Mouse (Mus musculus) inflammation-experienced regulatory T-cells, adult 6 months (primary cell): ENCODE results near the gene Plxnb2. TPM values are rescaled to one million over a fixed set of nuclear protein-coding genes. Genes with fewer than 3 reads are reported as not detected.

Experiments
- ATAC-seq: one replicate; pipeline ENCODE4 v1.8.0; 2017
- polyA plus RNA-seq, 3 experiments: library from polyadenylated mRNA; unstranded; fragments of 100-300 nt; shearing (Covaris generic); gene quantifications; one replicate each; pipeline ENCODE4 v1.2.1; 2017

Gene Plxnb2
- polyA plus RNA-seq, 3 experiments from 2014 or later = 1.0 to 3.7 (median 1.7) TPM

GRCm38 (mm10) chr15:89125351-89125750 lies 55.2 kb downstream of the Plxnb2 start:
- ATAC-seq = no peak

- ATAC-seq = no peak
These were observed 56.3 kb downstream of the Plxnb2 start for GRCm38 (mm10) chr15:89124312-89124711.

GRCm38 (mm10) chr15:89123595-89123994 lies 57.0 kb downstream of the Plxnb2 start:
- no peak for ATAC-seq

GRCm38 (mm10) chr15:89122649-89123366 lies 57.8 kb downstream of the Plxnb2 start, which contains the start of gene Tubgcp6:
Gene Tubgcp6 (minus strand): TSS chr15:89123112.
- ATAC-seq = peak; percentile 84

GRCm38 (mm10) chr15:89118007-89118406 lies 62.6 kb downstream of the Plxnb2 start:
- ATAC-seq = peak; percentile 20

GRCm38 (mm10) chr15:89110147-89110546 lies 70.4 kb downstream of the Plxnb2 start:
- no peak for ATAC-seq

- ATAC-seq = no peak
These were observed 73.6 kb downstream of the Plxnb2 start for GRCm38 (mm10) chr15:89106976-89107375.

GRCm38 (mm10) chr15:89106073-89106472 lies 74.5 kb downstream of the Plxnb2 start:
- no peak for ATAC-seq

Other genes starting within 250 kb of the Plxnb2 start
- not detected for gene Ttll8, start 226.4 kb downstream of the Plxnb2 start, polyA plus RNA-seq
- gene Mlc1, start 201.8 kb downstream of the Plxnb2 start, polyA plus RNA-seq = under 1 TPM in 1 of 3 experiments, not detected in 2; 0.16 TPM
- not detected for gene Mov10l1, start 197.9 kb downstream of the Plxnb2 start, polyA plus RNA-seq
- gene Panx2, start 121.1 kb downstream of the Plxnb2 start, polyA plus RNA-seq = not detected
- gene Trabd, start 105.7 kb downstream of the Plxnb2 start, polyA plus RNA-seq = 10 to 100 TPM; 22.4 to 43.3 (median 23.9) TPM
- gene Selenoo, start 91.7 kb downstream of the Plxnb2 start, polyA plus RNA-seq = 10 to 100 TPM in 2 of 3 experiments, 1 to 10 TPM in 1; 5.8 to 13.1 (median 12.1) TPM
- gene Tubgcp6, start 57.7 kb downstream of the Plxnb2 start, polyA plus RNA-seq = 10 to 100 TPM; 12.2 to 17.7 (median 17.1) TPM
- gene Hdac10, start 52.1 kb downstream of the Plxnb2 start, polyA plus RNA-seq = 10 to 100 TPM in 2 of 3 experiments, 1 to 10 TPM in 1; 8.6 to 29.8 (median 25.6) TPM
- 1 to 10 TPM in 2 of 3 experiments, under 1 TPM in 1; 0.50 to 3.6 (median 2.8) TPM for gene Mapk12, start 40.1 kb downstream of the Plxnb2 start, polyA plus RNA-seq
- gene Mapk11, start 31.2 kb downstream of the Plxnb2 start, polyA plus RNA-seq = 10 to 100 TPM in 2 of 3 experiments, 1 to 10 TPM in 1; 8.2 to 23.6 (median 21.4) TPM
- 10 to 100 TPM in 2 of 3 experiments, 1 to 10 TPM in 1; 3.4 to 16.7 (median 13.6) TPM for gene Dennd6b, start 15.7 kb upstream of the Plxnb2 start, polyA plus RNA-seq
- gene Ppp6r2, start 30.8 kb upstream of the Plxnb2 start, polyA plus RNA-seq = 10 to 100 TPM; 21.5 to 33.7 (median 30.1) TPM
- 100 to 1,000 TPM in 2 of 3 experiments, 10 to 100 TPM in 1; 63.2 to 112 (median 106) TPM for gene Sbf1, start 134.5 kb upstream of the Plxnb2 start, polyA plus RNA-seq
- gene Adm2, start 141.9 kb upstream of the Plxnb2 start, polyA plus RNA-seq = not detected
- not detected for gene Miox, start 153.6 kb upstream of the Plxnb2 start, polyA plus RNA-seq
- 10 to 100 TPM; 24.7 to 44.0 (median 34.7) TPM for gene Lmf2, start 174.9 kb upstream of the Plxnb2 start, polyA plus RNA-seq
- gene Ncaph2, start 174.9 kb upstream of the Plxnb2 start, polyA plus RNA-seq = 100 to 1,000 TPM; 145 to 237 (median 180) TPM
- 1 to 10 TPM in 1 of 3 experiments, under 1 TPM in 1, not detected in 1; 0.82 to 3.4 TPM for gene Sco2, start 193.1 kb upstream of the Plxnb2 start, polyA plus RNA-seq
- under 1 TPM in 2 of 3 experiments, not detected in 1; 0.94 to 0.99 TPM for gene Tymp, start 196.3 kb upstream of the Plxnb2 start, polyA plus RNA-seq
- 1 to 10 TPM in 2 of 3 experiments, under 1 TPM in 1; 0.41 to 2.0 (median 1.8) TPM for gene Odf3b, start 198.5 kb upstream of the Plxnb2 start, polyA plus RNA-seq
- gene Klhdc7b, start 204.1 kb upstream of the Plxnb2 start, polyA plus RNA-seq = under 1 TPM in 1 of 3 experiments, not detected in 2; 0.08 TPM
- not detected for gene Syce3, start 229.7 kb upstream of the Plxnb2 start, polyA plus RNA-seq
- gene Cpt1b, start 245.1 kb upstream of the Plxnb2 start, polyA plus RNA-seq = under 1 TPM; 0.15 to 0.82 (median 0.45) TPM
- 1 to 10 TPM; 4.2 to 7.1 (median 6.1) TPM for gene C730034F03Rik, start 248.8 kb upstream of the Plxnb2 start, polyA plus RNA-seq
- under 1 TPM in 1 of 3 experiments, not detected in 2; 0.28 TPM for gene Gm44502, start 248.9 kb upstream of the Plxnb2 start, polyA plus RNA-seq
- 10 to 100 TPM; 45.1 to 62.2 (median 57.2) TPM for gene Chkb, start 249.1 kb upstream of the Plxnb2 start, polyA plus RNA-seq